Mouse (Mus musculus) urinary bladder, postnatal 25 days (tissue): ENCODE results near the gene Pde4b.
A peak's percentile ranks its signal among the peaks of the same experiment; 100 is the strongest.

Experiments
- DNase-seq: peaks from one replicate; pipeline ENCODE4 v3.0.0; 2022; ENCODE audit warnings: low spot score

Pde4b gene

DNA sequence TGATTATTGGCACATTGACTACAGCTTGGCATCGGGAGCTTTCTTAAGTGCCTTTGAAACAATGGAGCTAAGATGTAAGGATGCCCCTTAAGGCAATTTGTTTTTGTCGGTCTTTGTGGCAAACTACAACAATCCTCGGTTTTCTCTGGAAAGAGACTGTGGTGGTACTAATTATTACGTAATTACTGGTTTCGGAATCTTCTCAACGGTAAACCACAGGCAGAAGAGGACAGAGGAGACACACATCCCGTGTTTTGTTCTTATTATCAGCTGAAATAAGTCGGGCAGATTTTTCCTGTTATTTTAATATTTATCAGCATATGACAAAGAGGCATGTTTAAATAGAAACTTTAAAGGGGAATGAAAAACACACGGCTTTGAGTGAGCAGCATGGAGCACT, 420.0 kb downstream of the Pde4b start:
- DNase-seq, result no peak

DNA sequence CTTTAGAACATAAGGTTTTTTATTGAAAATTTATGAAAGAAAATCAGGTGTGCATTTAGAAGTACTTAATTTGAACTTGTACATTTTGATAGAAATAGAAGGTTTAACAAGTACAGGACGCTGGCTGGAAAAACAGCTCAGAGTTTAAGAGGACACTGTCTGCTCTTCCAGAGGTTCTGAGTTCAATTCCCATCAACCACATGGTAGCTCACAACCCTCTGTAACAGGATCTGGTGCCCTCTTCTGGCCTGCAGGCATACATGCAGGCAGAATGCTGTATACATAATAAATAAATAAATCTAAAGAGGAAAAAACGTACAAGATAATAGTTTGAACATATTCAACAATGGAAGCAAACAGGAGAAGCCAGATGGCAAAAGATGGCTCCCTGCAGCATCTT, 420.4 kb downstream of the Pde4b start:
- DNase-seq, result no peak

DNA sequence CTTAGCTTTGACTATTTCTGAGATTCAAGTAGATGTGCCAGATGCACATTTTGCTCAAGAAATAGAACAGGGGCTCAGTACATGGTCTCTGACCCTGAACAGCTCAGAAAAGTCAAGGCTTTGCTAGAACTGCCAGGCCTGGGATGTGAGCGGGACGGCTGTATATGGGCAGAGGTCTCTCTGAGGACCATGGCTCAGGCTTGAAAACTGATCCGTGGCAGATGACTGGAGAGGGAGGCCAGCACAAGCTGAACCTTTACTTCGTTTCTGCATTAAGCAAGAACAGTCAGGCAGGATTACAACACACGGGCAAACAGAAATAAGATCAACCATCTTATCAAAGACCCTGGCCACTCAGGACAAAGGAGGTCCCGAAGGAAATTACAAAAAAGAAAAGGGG, 422.7 kb downstream of the Pde4b start:
- DNase-seq, result no peak

DNA sequence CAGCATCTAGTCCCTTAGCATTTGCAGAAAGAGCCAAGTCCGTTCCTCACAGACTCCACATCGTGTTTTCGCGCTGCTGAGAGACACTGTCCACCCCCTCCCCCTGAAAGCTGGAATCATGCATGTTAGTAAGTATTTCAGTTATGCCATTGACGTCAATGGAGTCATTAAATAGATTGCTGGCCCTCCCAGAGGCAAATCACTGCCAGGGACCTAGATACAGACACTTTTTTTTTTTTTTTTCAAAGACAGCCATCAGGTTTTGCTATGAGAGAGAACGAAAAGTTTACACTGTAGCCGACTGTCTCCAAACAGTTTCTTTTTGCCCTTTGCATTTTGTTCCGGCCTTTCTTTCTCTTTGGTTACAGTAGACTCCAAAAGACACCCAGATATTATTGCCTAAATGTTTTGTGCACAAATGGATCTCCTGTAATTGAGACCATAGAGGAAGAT, 423.6 kb downstream of the Pde4b start:
- peak; percentile 62 for DNase-seq

DNA sequence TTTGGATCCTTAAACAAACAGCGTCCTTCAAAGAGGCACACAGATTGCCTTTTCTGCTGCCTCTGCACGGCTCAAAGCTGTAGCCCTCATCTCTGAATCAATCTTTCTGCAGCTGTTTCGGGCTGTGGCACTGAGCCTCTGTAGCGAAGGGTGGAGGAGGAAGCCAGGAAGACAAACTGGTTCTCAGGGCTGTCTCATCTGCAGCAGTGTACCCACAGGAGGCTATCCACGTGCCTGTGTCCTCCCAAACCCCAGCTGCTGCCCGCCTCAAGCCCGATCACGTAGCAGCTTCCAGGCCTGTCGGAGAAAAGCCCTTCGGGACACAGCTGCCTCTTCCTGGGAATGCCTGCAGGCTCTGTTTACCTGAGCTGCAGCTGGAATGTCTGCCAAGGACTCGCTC, 424.2 kb downstream of the Pde4b start:
- DNase-seq, result peak; percentile 35

DNA sequence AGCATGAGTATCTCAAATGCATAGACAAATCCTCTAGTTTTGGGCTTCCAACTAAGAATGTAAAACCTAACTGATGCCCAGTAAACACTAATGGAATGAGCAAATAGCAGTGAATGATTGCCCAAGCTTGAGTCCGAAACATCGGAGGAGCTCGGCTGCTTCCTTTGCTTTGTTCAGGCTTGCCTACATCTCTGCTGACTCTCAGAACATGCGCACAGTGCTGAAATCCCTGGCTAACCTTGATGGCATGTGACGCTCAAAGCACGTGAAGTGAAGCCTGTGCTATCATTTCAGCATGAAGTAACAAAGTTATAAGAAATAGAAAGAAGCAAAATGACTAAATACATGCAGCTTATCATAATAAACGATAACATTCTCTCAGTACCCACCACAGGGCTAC, 425.6 kb downstream of the Pde4b start:
- peak; percentile 25 for DNase-seq

DNA sequence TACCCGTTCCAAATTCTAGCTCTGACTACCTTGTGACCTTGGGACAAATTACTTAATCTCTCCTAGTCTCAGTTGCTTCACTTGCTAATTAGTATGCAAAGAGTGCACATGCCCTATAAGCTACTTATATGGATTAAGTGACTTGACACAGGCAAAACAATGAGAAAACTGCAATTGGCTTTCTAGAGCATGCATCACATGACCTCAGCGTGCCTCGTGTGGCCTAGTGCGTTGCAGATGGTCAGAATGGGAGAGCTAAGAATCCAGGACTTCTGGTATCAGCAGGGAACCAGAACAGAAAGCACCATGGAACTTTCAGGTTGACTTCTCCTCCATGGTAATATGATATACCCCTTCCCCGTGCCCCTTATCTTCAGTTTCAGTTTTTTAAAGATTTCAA, 426.2 kb downstream of the Pde4b start:
- no peak for DNase-seq

DNA sequence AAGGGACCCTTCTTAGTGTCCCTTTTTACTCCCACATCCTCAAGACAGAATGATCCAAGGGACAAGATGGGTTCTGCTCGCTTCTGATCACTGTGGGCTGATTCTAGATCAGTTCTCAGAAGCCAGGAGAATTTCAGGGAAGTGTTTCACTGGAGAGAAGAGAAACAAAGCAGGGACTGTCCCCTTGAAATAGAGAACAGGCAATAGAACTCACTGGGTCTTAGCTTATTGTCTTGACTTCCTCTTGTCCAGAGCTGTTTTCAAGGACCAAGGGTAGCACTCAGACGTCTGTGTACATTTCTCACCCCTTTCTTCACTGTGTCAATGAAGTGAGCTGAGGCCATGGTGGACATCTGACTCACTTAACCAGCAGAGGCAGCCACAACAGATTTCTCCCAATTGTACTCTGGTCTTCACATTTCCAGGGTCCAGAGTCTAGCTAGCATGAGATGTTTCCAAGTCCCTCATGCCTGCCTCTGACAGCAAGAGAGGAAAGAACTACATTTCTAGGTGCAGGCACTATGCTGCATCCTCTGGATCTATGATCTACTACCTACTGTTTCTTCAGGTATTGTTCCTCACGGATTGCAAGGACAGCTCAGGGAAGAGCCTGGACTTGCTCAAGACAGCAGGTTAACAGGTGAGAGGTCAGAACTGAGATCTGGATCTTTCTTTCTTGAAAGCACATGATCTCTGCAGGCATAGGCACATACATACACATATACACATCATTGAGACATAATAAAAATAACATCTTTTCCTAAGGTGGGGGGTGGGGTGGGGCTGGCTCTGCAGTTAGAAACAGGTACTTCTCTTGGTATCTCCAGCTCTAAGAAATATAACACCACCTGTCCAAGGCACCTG, 427.9 kb downstream of the Pde4b start:
- DNase-seq, result no peak

DNA sequence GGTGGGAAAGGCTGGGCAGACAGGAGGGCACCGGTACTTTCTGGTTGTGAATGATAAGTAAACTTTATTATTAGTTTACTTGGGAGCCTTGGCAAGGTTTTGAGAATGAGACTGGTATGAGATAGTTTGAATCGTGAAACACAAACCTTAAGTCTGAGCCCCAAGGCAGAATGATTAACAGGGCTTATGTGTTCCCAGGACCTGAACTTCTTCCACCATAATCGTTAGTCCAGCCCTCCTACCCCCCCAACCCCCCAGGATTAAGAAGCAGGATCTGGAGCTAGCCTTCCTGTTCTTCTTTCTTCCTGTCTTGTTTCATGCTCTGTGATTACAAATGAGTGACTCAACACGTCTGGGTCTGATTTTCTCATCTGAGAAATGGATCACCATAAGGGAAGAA, 429.1 kb downstream of the Pde4b start:
- DNase-seq, result no peak

DNA sequence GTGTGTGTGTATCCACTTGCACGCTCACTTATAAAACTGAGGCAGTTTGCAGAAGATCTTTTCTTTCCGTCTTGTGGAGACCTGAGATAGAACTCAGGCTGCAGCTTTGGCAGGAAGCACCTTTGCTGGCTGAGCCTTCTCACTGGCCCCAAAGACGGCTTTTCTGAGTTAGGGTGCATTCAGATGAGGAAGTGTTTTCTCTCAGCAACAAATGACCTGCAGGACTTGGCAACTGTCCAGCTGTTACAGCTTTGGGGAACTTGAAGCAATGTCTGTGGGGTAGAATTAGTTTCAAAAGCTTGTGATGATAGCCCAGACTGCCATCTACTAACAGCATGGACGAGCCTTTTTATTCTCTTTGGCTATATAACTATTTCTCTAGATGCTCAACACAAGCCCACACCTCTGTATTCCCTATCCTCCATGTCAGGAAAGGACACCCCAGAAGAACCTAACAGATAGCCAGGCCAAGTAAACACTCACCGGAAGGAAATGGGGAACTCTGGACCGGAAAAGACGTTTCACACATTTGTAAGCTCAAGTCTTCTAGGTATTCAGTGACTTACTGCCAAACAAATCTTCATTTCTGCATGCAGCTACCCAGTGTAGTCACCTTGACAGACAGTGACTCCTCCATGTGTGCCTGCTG, 429.8 kb downstream of the Pde4b start:
- DNase-seq, result no peak

DNA sequence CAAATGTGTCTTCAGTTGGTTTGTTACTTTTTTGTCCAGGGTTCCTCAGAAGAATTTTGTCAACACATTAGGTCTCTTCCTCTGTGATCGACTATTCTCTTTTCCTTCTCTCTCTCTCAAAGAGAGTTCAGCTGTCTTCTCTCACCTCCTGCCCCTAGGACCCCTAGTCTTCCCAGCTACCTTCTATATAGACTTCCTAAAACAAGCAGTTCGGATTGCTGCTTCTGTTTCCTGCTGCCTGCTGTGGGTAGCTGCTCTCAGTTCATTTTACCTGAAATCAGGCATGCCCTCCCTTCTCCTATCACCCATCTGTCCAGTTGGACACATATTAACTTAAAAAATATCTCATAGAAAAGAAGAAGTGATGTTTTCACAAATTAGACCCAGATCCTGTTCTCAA, 430.3 kb downstream of the Pde4b start:
- no peak for DNase-seq

DNA sequence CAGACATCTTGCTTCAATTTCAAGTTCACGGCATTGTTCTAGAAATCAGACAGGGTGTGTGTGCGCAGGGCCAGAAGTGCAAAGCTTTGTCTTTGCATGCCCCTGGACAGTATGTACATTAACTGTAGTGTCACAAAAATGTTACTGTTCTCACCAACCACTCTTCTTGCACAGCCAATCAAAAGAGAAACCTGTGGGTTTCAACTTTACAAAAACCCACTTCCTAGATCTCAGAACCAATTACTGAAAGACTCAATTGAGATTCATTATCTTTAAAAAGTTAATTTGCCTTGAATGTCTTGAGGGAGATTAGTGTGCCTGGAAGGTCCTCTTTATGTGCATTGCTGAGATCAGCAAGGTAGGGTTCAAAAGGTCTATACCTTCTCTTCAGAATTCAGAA, 431.0 kb downstream of the Pde4b start:
- DNase-seq, result no peak

DNA sequence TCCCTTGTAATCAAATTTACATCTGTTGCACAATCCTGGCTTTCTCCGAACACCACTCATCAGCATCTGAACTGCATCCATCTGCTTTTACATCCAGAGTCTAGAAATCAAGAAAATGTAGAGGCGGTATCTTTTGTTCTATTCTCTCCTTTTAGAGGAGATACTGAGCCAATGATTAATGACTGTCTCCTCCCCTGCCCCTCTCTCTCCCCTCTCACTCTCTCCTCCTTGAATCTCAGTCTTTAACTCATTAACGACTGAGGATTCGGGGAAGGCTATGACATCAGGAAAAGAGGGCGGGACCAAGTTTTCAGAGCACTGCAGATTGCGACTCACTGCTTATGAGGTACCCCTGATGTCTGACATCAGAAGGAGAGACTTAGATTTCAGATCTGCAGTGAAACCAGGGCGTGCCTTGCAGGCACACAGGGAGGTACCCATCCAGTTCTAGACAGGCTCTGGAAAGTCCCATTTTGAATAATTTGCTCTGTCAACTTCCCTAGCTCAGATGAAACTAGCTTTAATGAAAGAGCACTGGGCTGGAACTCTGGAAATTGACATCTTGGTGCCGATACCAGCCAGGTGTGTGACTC, 433.4 kb downstream of the Pde4b start:
- no peak for DNase-seq

DNA sequence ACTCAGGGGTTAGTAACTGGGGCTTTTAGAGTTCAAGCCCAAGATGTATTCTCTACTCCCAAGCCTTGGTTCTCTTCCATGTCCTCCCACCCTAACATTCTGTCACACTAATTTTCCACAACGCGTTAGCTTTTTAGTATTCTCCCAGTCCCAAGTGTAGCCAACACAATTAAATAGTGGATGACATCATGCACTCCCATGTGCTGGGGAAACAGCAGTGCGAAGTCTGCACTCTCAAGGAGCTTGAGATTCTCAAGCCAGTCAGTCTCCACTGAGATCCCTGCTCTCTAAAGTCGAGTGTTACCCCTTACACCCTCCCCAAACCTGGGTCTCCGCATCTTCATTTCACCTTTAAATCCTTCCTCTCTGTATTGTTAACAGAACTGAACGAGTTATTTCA, 434.1 kb downstream of the Pde4b start:
- no peak for DNase-seq

DNA sequence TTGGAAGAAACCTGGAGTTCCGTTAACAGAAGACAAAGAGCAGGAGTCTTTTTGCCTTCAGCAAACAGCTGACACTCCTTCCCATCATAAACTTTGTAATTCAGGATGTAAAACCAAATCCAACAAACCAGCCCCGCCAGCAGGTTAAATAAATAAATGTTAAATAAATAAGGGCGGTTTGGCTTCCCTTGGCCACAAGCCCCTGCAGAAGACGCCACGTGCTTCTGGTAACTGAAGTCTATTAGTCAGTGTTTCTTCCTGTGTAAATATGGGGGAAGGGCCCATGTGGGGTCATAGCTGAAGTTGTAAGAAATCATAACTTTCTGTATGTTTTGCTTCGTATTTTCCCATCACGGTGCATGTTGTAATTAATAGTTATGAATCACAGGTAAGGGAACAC, 440.0 kb downstream of the Pde4b start:
- DNase-seq, result no peak

DNA sequence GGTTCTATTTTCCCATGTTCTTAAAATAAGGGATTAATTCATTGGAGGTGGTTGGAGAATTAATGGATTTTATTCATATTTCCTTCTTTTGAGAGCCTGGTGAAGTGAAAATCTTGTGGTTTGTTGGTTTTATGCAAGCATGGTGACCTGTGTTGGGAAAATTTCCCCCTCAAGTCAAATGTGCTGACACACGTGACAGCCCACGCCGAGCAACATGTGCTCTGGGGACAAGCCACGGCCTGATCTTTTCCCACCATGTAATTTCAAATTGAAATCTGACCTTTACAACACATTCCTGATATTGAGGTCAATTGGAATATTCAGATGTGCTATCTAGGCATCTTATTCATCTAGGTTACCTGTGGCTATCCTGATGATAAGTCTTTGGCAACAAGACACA, 443.5 kb downstream of the Pde4b start:
- no peak for DNase-seq

DNA sequence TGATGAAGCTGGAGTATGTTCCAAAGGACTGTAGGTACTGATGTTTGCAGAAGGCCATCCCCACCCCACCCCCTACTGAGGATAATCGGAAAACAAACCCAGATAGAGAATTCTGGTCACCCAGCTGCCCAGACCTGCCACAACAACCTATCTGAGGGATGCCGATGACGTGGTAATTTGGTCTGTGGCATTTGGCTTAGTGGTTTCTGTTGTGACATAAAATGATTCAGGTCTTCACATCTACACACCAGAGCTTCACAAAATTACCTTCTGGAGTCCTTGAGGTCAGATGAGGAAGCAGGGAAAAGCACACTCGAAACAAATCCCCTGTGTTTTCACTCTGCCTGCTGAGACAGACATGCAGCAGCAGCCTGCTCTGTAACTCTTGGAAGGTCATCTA, 444.4 kb downstream of the Pde4b start:
- DNase-seq, result no peak

DNA sequence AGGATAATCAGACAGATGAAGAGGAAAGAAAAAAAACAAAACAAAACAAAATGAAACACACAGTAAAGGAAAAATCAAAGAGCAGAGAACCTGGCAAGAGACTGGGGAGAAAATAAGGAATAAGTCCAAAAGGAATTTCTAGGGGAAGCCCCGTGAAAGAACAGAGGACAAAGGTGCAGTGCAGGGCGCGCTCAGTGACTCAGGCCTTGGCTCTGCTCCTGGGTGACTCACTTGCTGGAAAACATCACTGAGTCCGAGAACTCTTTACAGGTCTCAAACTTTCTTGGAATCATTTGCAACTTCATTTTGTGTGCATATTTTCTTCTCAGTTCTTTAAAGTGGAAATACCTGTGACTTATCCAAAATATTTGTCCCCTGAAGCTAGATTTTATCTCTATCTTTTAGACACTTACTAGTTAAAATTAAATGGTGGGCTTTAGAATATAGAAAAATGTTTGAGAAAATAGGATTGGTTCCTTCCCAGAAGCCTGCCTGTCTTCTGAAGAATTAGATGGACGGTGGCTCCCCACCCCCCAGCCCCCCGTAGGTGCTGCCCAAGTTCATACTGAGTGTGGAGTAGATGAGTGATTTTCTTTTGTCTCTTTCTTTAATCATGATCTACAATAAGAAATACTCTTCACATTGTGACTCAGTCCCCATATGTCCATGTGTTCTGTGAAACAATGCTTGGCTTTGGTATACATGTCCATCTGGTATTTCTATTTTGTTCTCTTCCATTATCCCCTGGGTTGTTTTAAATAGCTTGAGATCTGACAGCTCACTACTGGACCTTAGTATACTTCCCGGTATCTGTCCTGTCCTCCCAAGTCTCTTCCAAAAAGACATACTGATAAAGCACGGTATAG, 446.1 kb downstream of the Pde4b start:
- peak; percentile 61 for DNase-seq

DNA sequence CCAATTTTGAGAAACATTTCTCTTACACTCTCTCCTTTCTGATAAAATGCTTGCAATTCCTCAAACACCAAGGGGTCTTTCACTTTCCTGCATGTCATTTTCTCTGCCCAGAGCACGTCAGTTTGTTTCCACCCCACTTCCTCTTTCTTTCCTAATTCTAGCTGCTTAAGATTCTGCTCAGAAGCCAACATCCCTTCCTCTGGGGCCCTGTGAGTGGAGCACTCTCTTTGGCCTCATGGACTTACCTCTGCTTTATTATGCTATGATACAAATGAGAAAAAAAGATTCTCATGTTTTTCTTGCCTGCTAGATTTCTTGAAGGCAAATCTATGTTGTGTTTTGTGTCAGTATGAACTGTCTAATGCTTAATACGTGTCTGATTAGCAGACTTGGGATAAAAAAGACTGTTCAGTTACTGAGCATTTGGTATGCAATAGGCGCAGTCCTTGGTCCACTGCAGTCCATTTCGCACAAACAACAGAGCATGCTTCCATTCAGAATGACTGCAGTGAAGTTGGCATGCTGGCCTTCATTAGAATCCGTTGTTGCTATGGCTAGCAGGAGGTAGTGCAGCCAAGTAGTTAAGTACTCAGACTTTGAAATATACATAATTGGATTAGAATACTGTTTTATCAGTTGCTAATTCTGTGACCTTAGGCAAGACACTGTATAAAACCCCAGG, 446.8 kb downstream of the Pde4b start:
- DNase-seq, result no peak

DNA sequence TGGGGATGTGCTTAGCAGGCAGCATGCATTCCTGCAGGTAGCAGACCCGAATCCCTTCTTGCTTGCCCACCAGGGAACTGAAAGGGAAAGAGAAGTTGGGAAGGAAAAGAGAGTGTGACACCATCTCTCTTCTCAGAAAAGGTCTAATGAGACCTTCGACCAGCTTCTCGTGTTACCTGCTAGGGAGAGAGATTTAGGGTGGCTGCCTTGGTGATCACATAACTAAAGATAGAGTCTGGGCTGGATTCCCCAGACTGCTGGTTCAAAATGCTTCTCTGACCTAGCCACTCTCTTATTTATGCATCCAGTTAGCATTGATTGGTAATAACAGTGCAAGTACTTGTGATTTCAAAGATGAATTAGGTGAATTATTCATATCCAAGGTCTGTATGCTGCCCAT, 448.5 kb downstream of the Pde4b start:
- no peak for DNase-seq

DNA sequence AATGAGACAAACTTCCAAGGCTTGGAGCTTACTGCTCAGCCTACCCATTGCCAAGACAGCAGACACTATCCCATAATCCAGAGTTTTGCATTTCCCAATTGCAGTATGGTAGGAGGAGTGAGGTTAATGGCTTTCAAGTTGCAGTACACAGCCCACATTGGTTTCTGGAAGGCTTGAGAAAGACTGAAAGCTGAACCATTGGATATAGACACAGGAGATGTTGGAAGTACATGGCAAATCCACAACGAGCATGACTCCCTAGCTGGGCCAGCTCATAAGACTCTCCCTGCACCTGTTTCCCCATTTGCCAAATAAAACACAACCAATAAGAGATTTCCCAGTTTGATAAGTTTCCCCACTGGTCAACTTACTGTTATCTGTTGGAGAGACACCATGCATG, 450.9 kb downstream of the Pde4b start:
- DNase-seq, result no peak

DNA sequence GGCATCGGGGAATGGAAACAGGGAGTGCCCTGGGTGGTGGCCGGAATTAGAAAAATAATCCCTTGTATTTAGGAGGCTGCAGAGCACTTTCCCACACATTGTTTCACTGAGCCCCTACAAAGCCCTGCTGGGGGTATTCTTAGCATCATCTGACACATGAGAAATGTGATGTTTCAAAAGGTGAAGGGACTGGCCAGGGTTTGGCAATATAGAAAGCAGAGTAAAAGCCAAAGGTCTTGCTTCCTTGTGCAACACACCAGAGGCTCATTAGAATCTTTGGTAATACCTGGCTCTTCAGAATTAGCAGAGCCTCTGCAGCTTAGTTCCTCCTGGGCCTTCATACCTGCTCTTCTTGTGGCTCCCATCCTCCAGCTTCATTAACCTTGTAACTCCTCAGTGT, 451.4 kb downstream of the Pde4b start:
- DNase-seq, result no peak
